Mouse (Mus musculus) forebrain, embryonic 11.5 days (tissue): ENCODE data around the gene Setd1a. TPM values are rescaled to one million over a fixed set of nuclear protein-coding genes. Genes with fewer than 3 reads are reported as not detected.
A peak's percentile ranks its signal among the peaks of the same experiment; 100 is the strongest.
"Not testable (repeated sequence)": the region's sequence is repeated elsewhere in the genome, so short reads cannot be mapped to it uniquely, and the experiment has no call there.

Experiments used
- ATAC-seq: fragments of 200-750 bp; cut with Nextera tagmentation; replicated peaks from 2 replicates; pipeline ENCODE4 v1.8.0; 2017; ENCODE audit warnings: moderate TSS enrichment; ENCODE audit not compliant: low FRiP score
- DNase-seq: peaks from one replicate; pipeline ENCODE4 v3.0.0-alpha.2; 2017; ENCODE audit warnings: low spot score
- H3K27ac ChIP-seq: fragments of 300-500 bp; sonication (generic); 2 replicates; pipeline ENCODE4 v1.5.1; 2014; ENCODE audit warnings: low read depth, low read length
- H3K27me3 ChIP-seq: fragments of 300-500 bp; sonication (generic); 2 replicates; pipeline ENCODE4 v1.6.1; 2014; ENCODE audit warnings: mild to moderate bottlenecking, low read length, mixed read lengths; ENCODE audit not compliant: control insufficient read depth, insufficient read depth
- H3K36me3 ChIP-seq: fragments of 300-500 bp; sonication (generic); 2 replicates; pipeline ENCODE4 v1.6.1; 2014; ENCODE audit warnings: mild to moderate bottlenecking, low read length, moderate library complexity, mixed read lengths; ENCODE audit not compliant: control insufficient read depth, insufficient read depth
- H3K4me1 ChIP-seq: fragments of 300-500 bp; sonication (generic); replicated peaks from 2 replicates; pipeline ENCODE4 v1.6.1; 2014; ENCODE audit warnings: low read length, mixed read lengths; ENCODE audit not compliant: control insufficient read depth, insufficient read depth
- H3K4me2 ChIP-seq: fragments of 300-500 bp; sonication (generic); 2 replicates; pipeline ENCODE4 v1.6.1; 2014; ENCODE audit warnings: low read depth, mild to moderate bottlenecking, low read length, moderate library complexity, mixed read lengths; ENCODE audit not compliant: severe bottlenecking
- H3K4me3 ChIP-seq: fragments of 300-500 bp; sonication (generic); 2 replicates; pipeline ENCODE4 v1.5.1; 2014; ENCODE audit warnings: low read depth, low read length
- H3K9ac ChIP-seq: fragments of 300-500 bp; sonication (generic); 2 replicates; pipeline ENCODE4 v1.6.1; 2014; ENCODE audit warnings: low read length
- H3K9me3 ChIP-seq: fragments of 300-500 bp; sonication (generic); 2 replicates; pipeline ENCODE4 v1.6.1; 2016; ENCODE audit warnings: low read length, mixed read lengths; ENCODE audit not compliant: control insufficient read depth
- WGBS: fragments of 180-500 bp; shearing (Covaris S2); extraction: QIAGEN DNeasy Blood & Tissue Kit; methylation state at CpG from one replicate; pipeline ENCODE4 v1.1.7; 2014; 5-methylcytosine and 5-hydroxymethylcytosine counted together
- polyA plus RNA-seq: library from polyadenylated mRNA; unstranded; fragments of >200 nt; fragmentation: Nextera tagmentation; extraction: Ambion mirVana; gene quantifications from 2 replicates; pipeline ENCODE4 v1.2.1, GENCODE M21; 2014

Gene Setd1a
- polyA plus RNA-seq, 1 experiment from 2014 or later = 30.7 TPM

- WGBS = 2% methylated on average over 16 of the region's 16 CpGs
- peak; percentile 87 for DNase-seq
- Histone ChIP-seq H3K9me3 (no peaks in the 10 kb centered on the region), H3K4me1 (peaks cover 14% of the 10 kb centered on the region; the same call in 1 of the 2 replicates), H3K9ac (peak overlapping the region; percentile 65; the same call in 1 of the 2 replicates), H3K27me3 (no peaks in the 10 kb centered on the region), H3K36me3 (peaks cover 5% of the 10 kb centered on the region; the same call in 1 of the 2 replicates), H3K27ac (peak overlapping the region; percentile 53; the same call in 1 of the 2 replicates), H3K4me3 (peak overlapping the region; percentile 35), H3K4me2 (peak overlapping the region; percentile 63)
- ATAC-seq = peak; percentile 90
Measured at GRCm38 (mm10) chr7:127768997-127769593, 7.4 kb upstream of the Setd1a start.

GRCm38 (mm10) chr7:127769651-127770038 is 6.8 kb upstream of the Setd1a start, which contains the start of gene Orai3:
Gene Orai3 (plus strand): TSS chr7:127769815.
- H3K9me3 ChIP-seq = no peaks in the 10 kb centered on the region
- peak within 1 kb of the TSS; percentile 53; the same call in 1 of the 2 replicates for H3K27ac ChIP-seq
- no peaks in the 10 kb centered on the region for H3K27me3 ChIP-seq
- peak within 1 kb of the TSS; percentile 63 for H3K4me2 ChIP-seq
- peak; percentile 62 for ATAC-seq
- H3K4me3 ChIP-seq = peak within 1 kb of the TSS; percentile 35
- peak within 1 kb of the TSS; percentile 65 for H3K9ac ChIP-seq
- peak; percentile 83 for DNase-seq
- under 1% methylated on average over 24 of the region's 24 CpGs for WGBS
- H3K4me1 ChIP-seq = peaks cover 14% of the 10 kb centered on the region; the same call in 1 of the 2 replicates
- H3K36me3 ChIP-seq = peaks cover 5% of the 10 kb centered on the region; the same call in 1 of the 2 replicates

- peaks cover 14% of the 10 kb centered on the region; the same call in 1 of the 2 replicates for H3K4me1 ChIP-seq
- H3K27me3 ChIP-seq = no peaks in the 10 kb centered on the region
- peak overlapping the region; percentile 63 for H3K4me2 ChIP-seq
- no peak for DNase-seq
- peaks cover 5% of the 10 kb centered on the region; the same call in 1 of the 2 replicates for H3K36me3 ChIP-seq
- no peaks in the 10 kb centered on the region for H3K9me3 ChIP-seq
- peak; percentile 13; the same call in 1 of the 2 replicates for ATAC-seq
- WGBS = 6% methylated on average over 27 of the region's 27 CpGs
- peak overlapping the region; percentile 65 for H3K9ac ChIP-seq
- peak overlapping the region; percentile 35 for H3K4me3 ChIP-seq
- H3K27ac ChIP-seq = no peak overlapping the region
Measured at GRCm38 (mm10) chr7:127770039-127770905, 6.2 kb upstream of the Setd1a start.

GRCm38 (mm10) chr7:127771262-127771661 is 5.2 kb upstream of the Setd1a start:
- 74% methylated on average over 5 of the region's 5 CpGs for WGBS
- Histone ChIP-seq H3K4me3 (no peak overlapping the region), H3K9me3 (no peaks in the 10 kb centered on the region), H3K36me3 (peaks cover 5% of the 10 kb centered on the region; the same call in 1 of the 2 replicates), H3K9ac (no peak overlapping the region), H3K4me1 (peaks cover 14% of the 10 kb centered on the region; the same call in 1 of the 2 replicates), H3K27me3 (no peaks in the 10 kb centered on the region), H3K27ac (no peak overlapping the region), H3K4me2 (no peak overlapping the region)
- ATAC-seq (no peak), DNase-seq (no peak)

GRCm38 (mm10) chr7:127772080-127772479 is 4.4 kb upstream of the Setd1a start:
- Histone ChIP-seq H3K4me2 (no peak overlapping the region), H3K27ac (no peak overlapping the region), H3K27me3 (no peaks in the 10 kb centered on the region), H3K9ac (no peak overlapping the region), H3K36me3 (peaks cover 5% of the 10 kb centered on the region; the same call in 1 of the 2 replicates), H3K4me1 (peaks cover 14% of the 10 kb centered on the region; the same call in 1 of the 2 replicates), H3K9me3 (no peaks in the 10 kb centered on the region), H3K4me3 (no peak overlapping the region)
- DNase-seq (no peak), ATAC-seq (no peak)
- 82% methylated on average over 3 of the region's 3 CpGs for WGBS

- H3K36me3 ChIP-seq = peaks cover 5% of the 10 kb centered on the region; the same call in 1 of the 2 replicates
- H3K9me3 ChIP-seq = no peaks in the 10 kb centered on the region
- DNase-seq (no peak), ATAC-seq (no peak)
- 84% methylated on average over 1 of the region's 1 CpGs for WGBS
- peaks cover 14% of the 10 kb centered on the region; the same call in 1 of the 2 replicates for H3K4me1 ChIP-seq
- H3K27ac ChIP-seq = no peak overlapping the region
- H3K9ac ChIP-seq = no peak overlapping the region
- no peak overlapping the region for H3K4me2 ChIP-seq
- H3K27me3 ChIP-seq = no peaks in the 10 kb centered on the region
- H3K4me3 ChIP-seq = no peak overlapping the region
Measured at GRCm38 (mm10) chr7:127772557-127772956, 3.9 kb upstream of the Setd1a start.

GRCm38 (mm10) chr7:127773664-127774384 is 2.6 kb upstream of the Setd1a start:
- DNase-seq (peak; percentile 81), ATAC-seq (no peak)
- Histone ChIP-seq H3K4me1 (peaks cover 17% of the 10 kb centered on the region), H3K9ac (no peak overlapping the region), H3K36me3 (no peaks in the 10 kb centered on the region), H3K4me2 (no peak overlapping the region), H3K9me3 (no peaks in the 10 kb centered on the region), H3K4me3 (no peak overlapping the region), H3K27ac (no peak overlapping the region), H3K27me3 (no peaks in the 10 kb centered on the region)
- 45% methylated on average over 9 of the region's 9 CpGs for WGBS

GRCm38 (mm10) chr7:127775837-127776236 is 633 bp upstream of the Setd1a start:
- Histone ChIP-seq H3K9ac (peak overlapping the region; percentile 95), H3K4me3 (peak overlapping the region; percentile 97), H3K4me2 (peak overlapping the region; percentile 45)
- not testable (repeated sequence) for H3K9me3 ChIP-seq, H3K27me3 ChIP-seq, ATAC-seq, DNase-seq, H3K4me1 ChIP-seq, H3K36me3 ChIP-seq, H3K27ac ChIP-seq
- WGBS = 83% methylated on average over 7 of the region's 7 CpGs
